Mouse (Mus musculus): Measurements from ENCODE around the gene Oxt. TPM values are rescaled to one million over a fixed set of nuclear protein-coding genes. Genes with fewer than 3 reads are reported as not detected.

Gene Oxt
- total RNA-seq, 2 experiments from 2014 or later, result not detected

GRCm38 (mm10) chr2:130578148-130578547 lies 2.2 kb downstream of the Oxt start:
- DNase-seq (ENCODE audit: low spot score in 2 of 2), result peak; percentile 69 to 81

GRCm38 (mm10) chr2:130579791-130580190 lies 3.8 kb downstream of the Oxt start:
- no peak for DNase-seq (ENCODE audit: low spot score in 2 of 2)

GRCm38 (mm10) chr2:130581201-130581600 lies 5.2 kb downstream of the Oxt start:
- DNase-seq (ENCODE audit: low spot score in 2 of 2), result no peak

- no peak for DNase-seq (ENCODE audit: low spot score in 2 of 2)
Measured at GRCm38 (mm10) chr2:130582552-130582951, 6.6 kb downstream of the Oxt start, which contains the start of gene Avp. Gene Avp (minus strand): TSS chr2:130582554.

GRCm38 (mm10) chr2:130583902-130584560 lies 8.1 kb downstream of the Oxt start:
- DNase-seq (ENCODE audit: low spot score in 2 of 2), result no peak

GRCm38 (mm10) chr2:130586016-130586415 lies 10.0 kb downstream of the Oxt start:
- peak in 1 of 2 experiments; percentile 37 for DNase-seq (ENCODE audit: low spot score in 2 of 2)

GRCm38 (mm10) chr2:130588373-130588772 lies 12.4 kb downstream of the Oxt start:
- no peak for DNase-seq (ENCODE audit: low spot score in 2 of 2)

- DNase-seq (ENCODE audit: low spot score in 2 of 2), result no peak
Measured at GRCm38 (mm10) chr2:130589157-130589556, 13.2 kb downstream of the Oxt start.

GRCm38 (mm10) chr2:130589761-130590160 lies 13.8 kb downstream of the Oxt start:
- no peak for DNase-seq (ENCODE audit: low spot score in 2 of 2)

GRCm38 (mm10) chr2:130591016-130591415 lies 15.0 kb downstream of the Oxt start:
- DNase-seq (ENCODE audit: low spot score in 2 of 2), result no peak

- DNase-seq (ENCODE audit: low spot score in 2 of 2), result no peak
Measured at GRCm38 (mm10) chr2:130595596-130595995, 19.6 kb downstream of the Oxt start.

GRCm38 (mm10) chr2:130597601-130598010 lies 21.6 kb downstream of the Oxt start:
- DNase-seq (ENCODE audit: low spot score in 2 of 2), result peak in 1 of 2 experiments; percentile 73

- no peak for DNase-seq (ENCODE audit: low spot score in 2 of 2)
Measured at GRCm38 (mm10) chr2:130598399-130598798, 22.4 kb downstream of the Oxt start.

- no peak for DNase-seq (ENCODE audit: low spot score in 2 of 2)
Measured at GRCm38 (mm10) chr2:130602195-130602594, 26.2 kb downstream of the Oxt start.

- no peak for DNase-seq (ENCODE audit: low spot score in 2 of 2)
Measured at GRCm38 (mm10) chr2:130613091-130613490, 37.1 kb downstream of the Oxt start.

GRCm38 (mm10) chr2:130618972-130619371 lies 43.0 kb downstream of the Oxt start:
- no peak for DNase-seq (ENCODE audit: low spot score in 2 of 2)

Small RNAs within 50 kb of the gene (microRNA-seq; reads per million reads assigned to microRNA genes)
- gene Gm23876, result 0 reads per million in 2 experiments

Other genes starting within 250 kb of the Oxt start
- gene Cpxm1, start 178.6 kb upstream of the Oxt start, total RNA-seq (2021), result 1 to 10 TPM; 5.8 to 7.3 TPM
- not detected for gene Gm28372, start 170.9 kb upstream of the Oxt start, total RNA-seq (2021)
- gene 1700020A23Rik, start 170.9 kb upstream of the Oxt start, total RNA-seq (2021), result not detected
- not detected for gene Tmem239, start 169.7 kb upstream of the Oxt start, total RNA-seq (2021)
- 10 to 100 TPM; 85.2 to 87.8 TPM for gene Vps16, start 151.8 kb upstream of the Oxt start, total RNA-seq (2021)
- gene Pced1a, start 151.5 kb upstream of the Oxt start, total RNA-seq (2021), result 10 to 100 TPM; 23.1 to 23.4 TPM
- gene Ptpra, start 125.9 kb upstream of the Oxt start, total RNA-seq (2021), result 100 to 1,000 TPM; 327 to 330 TPM
- gene Mrps26, start 12.4 kb upstream of the Oxt start, total RNA-seq (2021), result 10 to 100 TPM; 81.6 to 85.7 TPM
- gene Avp, start 6.4 kb downstream of the Oxt start, total RNA-seq (2021), result 1 to 10 TPM; 1.4 to 1.5 TPM
- 10 to 100 TPM in 1 of 2 experiments, 1 to 10 TPM in 1; 9.6 to 10.4 TPM for gene Fastkd5, start 53.9 kb downstream of the Oxt start, total RNA-seq (2021)
- 10 to 100 TPM in 1 of 2 experiments, 1 to 10 TPM in 1; 9.3 to 11.2 TPM for gene Ubox5, start 53.9 kb downstream of the Oxt start, total RNA-seq (2021)
- gene Lzts3, start 66.6 kb downstream of the Oxt start, total RNA-seq (2021), result 100 to 1,000 TPM; 193 to 196 TPM
- 100 to 1,000 TPM in 1 of 2 experiments, 10 to 100 TPM in 1; 95.9 to 102 TPM for gene Ddrgk1, start 88.5 kb downstream of the Oxt start, total RNA-seq (2021)
- gene Itpa, start 91.4 kb downstream of the Oxt start, total RNA-seq (2021), result 10 to 100 TPM; 35.9 to 36.5 TPM
- under 1 TPM; 0.43 to 0.92 TPM for gene Slc4a11, start 121.3 kb downstream of the Oxt start, total RNA-seq (2021)

Measured in layer of hippocampus, adult 18-20 months (tissue).